Mouse (Mus musculus) heart, postnatal 0 days (tissue): ENCODE measurements at regions not wholly inside any gene's neighbourhood (a gene's known extent, or its start where the extent isn't known, plus 50 kb on each side); places are given as distances from the start of the nearest gene placed in this dataset.

Experiments
- CTCF ChIP-seq: IDR thresholded peaks from 2 replicates; pipeline ENCODE4 v1.5.1; 2016; ENCODE audit warnings: antibody characterized with exemption, control low read depth, low read depth
- EP300 ChIP-seq: IDR thresholded peaks from 2 replicates; pipeline ENCODE4 v1.6.1; 2016; ENCODE audit warnings: antibody characterized with exemption, low read depth

DNA sequence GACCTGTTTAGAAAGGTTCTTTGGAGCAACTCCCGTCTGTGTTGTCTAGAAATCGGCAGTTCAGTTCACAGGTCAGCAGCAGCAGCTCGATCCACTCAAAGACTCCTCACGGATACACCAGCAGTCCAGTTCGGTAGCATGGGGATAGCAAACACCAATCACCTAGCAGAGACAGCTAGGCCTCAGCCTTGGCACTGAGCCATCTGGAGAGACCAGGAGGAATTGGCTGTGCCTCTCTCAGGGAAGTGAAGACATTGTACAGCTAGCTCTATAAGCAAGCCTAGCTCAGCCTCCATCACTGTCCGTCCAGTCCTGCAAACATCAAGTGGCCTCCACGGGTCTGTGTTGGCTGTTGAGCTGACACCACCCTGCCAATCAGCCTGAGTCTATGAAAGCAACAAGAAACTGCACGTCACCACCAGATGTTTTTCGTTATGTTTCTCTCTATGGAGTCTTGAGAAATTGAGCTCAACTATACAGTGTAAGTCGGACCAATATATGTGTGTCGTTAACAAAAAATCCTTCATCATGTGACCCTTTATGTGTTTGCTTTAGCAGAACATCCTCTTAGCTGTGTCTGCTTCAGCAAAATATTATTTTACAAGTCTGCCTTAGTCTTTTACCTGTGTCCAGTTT, 209.3 kb downstream of the Plxna1 start:
- TF ChIP-seq CTCF (no peak), EP300 (no peak)
